Mouse (Mus musculus) forebrain, embryonic 16.5 days (tissue): ENCODE measurements at regions not wholly inside any gene's neighbourhood (a gene's known extent, or its start where the extent isn't known, plus 50 kb on each side); places are given as distances from the start of the nearest gene placed in this dataset.

Experiments used
- ATAC-seq: fragments of 200-750 bp; cut with Nextera tagmentation; 2 replicates; pipeline ENCODE4 v1.8.0; 2017; ENCODE audit warnings: mild to moderate bottlenecking, moderate library complexity
- H3K27ac ChIP-seq: fragments of 300-500 bp; sonication (generic); 2 replicates; pipeline ENCODE4 v1.5.1; 2014; ENCODE audit warnings: low read length, control low read depth
- H3K27me3 ChIP-seq: fragments of 300-500 bp; sonication (generic); replicated peaks from 2 replicates; pipeline ENCODE4 v1.6.1; 2014; ENCODE audit warnings: low read length; ENCODE audit not compliant: control insufficient read depth, insufficient read depth
- H3K36me3 ChIP-seq: fragments of 300-500 bp; sonication (generic); 2 replicates; pipeline ENCODE4 v1.6.1; 2014; ENCODE audit not compliant: control insufficient read depth, insufficient read depth
- H3K4me1 ChIP-seq: fragments of 300-500 bp; sonication (generic); replicated peaks from 2 replicates; pipeline ENCODE4 v1.6.1; 2014; ENCODE audit warnings: low read length; ENCODE audit not compliant: control insufficient read depth, insufficient read depth
- H3K4me2 ChIP-seq: fragments of 300-500 bp; sonication (generic); 2 replicates; pipeline ENCODE4 v1.6.1; 2014; ENCODE audit warnings: mild to moderate bottlenecking, low read length, control low read depth
- H3K4me3 ChIP-seq: fragments of 300-500 bp; sonication (generic); replicated peaks from 2 replicates; pipeline ENCODE4 v1.5.1; 2014; ENCODE audit warnings: mild to moderate bottlenecking, low read length, control low read depth
- H3K9ac ChIP-seq: fragments of 300-500 bp; sonication (generic); replicated peaks from 2 replicates; pipeline ENCODE4 v1.6.1; 2014; ENCODE audit warnings: low read depth, low read length, control low read depth
- H3K9me3 ChIP-seq: fragments of 300-500 bp; sonication (generic); 2 replicates; pipeline ENCODE4 v1.6.1; 2016; ENCODE audit warnings: low read length; ENCODE audit not compliant: control insufficient read depth
- WGBS: fragments of 180-500 bp; shearing (Covaris S2); extraction: QIAGEN DNeasy Blood & Tissue Kit; methylation state at CpG from one replicate; pipeline ENCODE4 v1.1.7; 2014; 5-methylcytosine and 5-hydroxymethylcytosine counted together

- H3K4me2 ChIP-seq, result no peak overlapping the region
- H3K4me1 ChIP-seq, result peaks cover 6% of the 10 kb centered on the region
- 57% methylated on average over 5 of the region's 5 CpGs for WGBS
- no peaks in the 10 kb centered on the region for H3K36me3 ChIP-seq
- no peak overlapping the region for H3K9ac ChIP-seq
- no peak for ATAC-seq
- no peaks in the 10 kb centered on the region for H3K27me3 ChIP-seq
- H3K9me3 ChIP-seq, result no peaks in the 10 kb centered on the region
- H3K4me3 ChIP-seq, result no peak overlapping the region
- H3K27ac ChIP-seq, result no peak overlapping the region
Observed at GRCm38 (mm10) chr3:38138014-38138413, 346.6 kb downstream of the Ankrd50 start.

GRCm38 (mm10) chr3:38135808-38136214, 348.8 kb downstream of the Ankrd50 start:
- H3K9ac ChIP-seq, result no peak overlapping the region
- ATAC-seq, result no peak
- 47% methylated on average over 10 of the region's 10 CpGs for WGBS
- no peak overlapping the region for H3K27ac ChIP-seq
- H3K4me1 ChIP-seq, result peaks cover 4% of the 10 kb centered on the region; the same call in 1 of the 2 replicates
- H3K9me3 ChIP-seq, result no peaks in the 10 kb centered on the region
- no peaks in the 10 kb centered on the region for H3K36me3 ChIP-seq
- H3K4me2 ChIP-seq, result no peak overlapping the region
- H3K27me3 ChIP-seq, result no peaks in the 10 kb centered on the region
- no peak overlapping the region for H3K4me3 ChIP-seq

DNA sequence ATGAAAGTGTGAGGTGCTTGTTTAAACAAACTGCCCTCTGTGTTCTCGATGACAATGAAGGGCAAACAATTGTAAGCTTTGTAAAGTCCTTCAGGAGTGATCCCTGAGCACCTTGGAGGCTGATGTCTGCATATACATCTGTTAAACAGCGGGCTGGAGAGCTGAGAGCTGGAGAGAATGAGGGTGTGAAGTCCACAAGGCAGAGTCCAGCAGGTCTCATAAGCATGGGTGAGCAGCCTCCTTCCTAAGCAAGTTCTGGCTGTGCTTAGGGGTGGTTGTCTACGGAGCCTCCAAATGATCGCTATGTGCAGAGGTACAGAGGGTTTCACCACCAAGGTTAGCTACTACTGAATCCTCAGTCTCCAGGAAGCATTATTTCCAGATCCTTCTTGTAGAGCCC, 350.2 kb downstream of the Ankrd50 start:
- no peak overlapping the region for H3K9ac ChIP-seq
- no peak overlapping the region for H3K27ac ChIP-seq
- no peaks in the 10 kb centered on the region for H3K9me3 ChIP-seq
- no peak for ATAC-seq
- H3K4me1 ChIP-seq, result peaks cover 3% of the 10 kb centered on the region; the same call in 1 of the 2 replicates
- no peaks in the 10 kb centered on the region for H3K27me3 ChIP-seq
- no peaks in the 10 kb centered on the region for H3K36me3 ChIP-seq
- no peak overlapping the region for H3K4me3 ChIP-seq
- whole genome bisulfite sequencing, result 88% methylated on average over 4 of the region's 4 CpGs
- H3K4me2 ChIP-seq, result no peak overlapping the region

- H3K9ac ChIP-seq, result no peak overlapping the region
- no peaks in the 10 kb centered on the region for H3K36me3 ChIP-seq
- 92% methylated on average over 3 of the region's 3 CpGs for WGBS
- no peak for ATAC-seq
- H3K4me1 ChIP-seq, result no peaks in the 10 kb centered on the region
- no peaks in the 10 kb centered on the region for H3K27me3 ChIP-seq
- H3K4me2 ChIP-seq, result no peak overlapping the region
- no peak overlapping the region for H3K27ac ChIP-seq
- no peaks in the 10 kb centered on the region for H3K9me3 ChIP-seq
- H3K4me3 ChIP-seq, result no peak overlapping the region
Observed at GRCm38 (mm10) chr3:38131887-38132220, 352.8 kb downstream of the Ankrd50 start.

GRCm38 (mm10) chr3:38131176-38131886, 353.3 kb downstream of the Ankrd50 start:
- Histone ChIP-seq H3K4me2 (no peak overlapping the region), H3K27me3 (no peaks in the 10 kb centered on the region)

GRCm38 (mm10) chr3:38130088-38130487, 354.6 kb downstream of the Ankrd50 start:
- Histone ChIP-seq H3K9ac (no peak overlapping the region), H3K9me3 (no peaks in the 10 kb centered on the region), H3K27ac (no peak overlapping the region), H3K4me2 (no peak overlapping the region), H3K4me1 (no peaks in the 10 kb centered on the region), H3K27me3 (no peaks in the 10 kb centered on the region), H3K36me3 (no peaks in the 10 kb centered on the region), H3K4me3 (no peak overlapping the region)
- no peak for ATAC-seq
- WGBS, result 50% methylated on average over 1 of the region's 1 CpGs

More at GRCm38 (mm10) chr3:38131176-38131886, 353.3 kb downstream of the Ankrd50 start:
- WGBS, result 90% methylated on average over 12 of the region's 12 CpGs
- Histone ChIP-seq H3K4me3 (no peak overlapping the region), H3K4me1 (no peaks in the 10 kb centered on the region), H3K9me3 (no peaks in the 10 kb centered on the region), H3K9ac (no peak overlapping the region), H3K36me3 (no peaks in the 10 kb centered on the region), H3K27ac (no peak overlapping the region)
- ATAC-seq, result no peak

DNA sequence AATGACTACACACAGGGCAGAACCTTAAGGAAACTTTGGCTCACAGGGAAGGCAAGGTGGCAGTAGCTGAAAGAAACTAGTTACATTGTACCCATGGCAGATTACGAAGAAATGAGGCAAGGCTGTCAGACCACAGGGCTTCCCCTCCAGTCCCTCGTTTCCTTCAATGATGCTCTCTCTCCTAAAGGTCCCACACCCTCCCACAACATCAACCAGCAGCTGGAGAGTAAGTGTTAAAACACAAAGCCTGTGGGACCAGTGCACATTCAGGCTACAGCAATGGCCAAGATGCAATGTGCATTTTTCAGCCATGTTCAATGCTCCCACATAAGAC, 355.5 kb downstream of the Ankrd50 start:
- no peak overlapping the region for H3K9ac ChIP-seq
- no peak for ATAC-seq
- 78% methylated on average over 2 of the region's 2 CpGs for WGBS

GRCm38 (mm10) chr3:38128486-38129166, 356.0 kb downstream of the Ankrd50 start:
- H3K27ac ChIP-seq, result no peak overlapping the region
- no peaks in the 10 kb centered on the region for H3K9me3 ChIP-seq
- H3K4me2 ChIP-seq, result no peak overlapping the region
- H3K4me1 ChIP-seq, result no peaks in the 10 kb centered on the region
- no peak overlapping the region for H3K9ac ChIP-seq
- H3K36me3 ChIP-seq, result no peaks in the 10 kb centered on the region
- WGBS, result 81% methylated on average over 5 of the region's 5 CpGs
- no peak for ATAC-seq
- H3K4me3 ChIP-seq, result no peak overlapping the region
- H3K27me3 ChIP-seq, result no peaks in the 10 kb centered on the region

More for the DNA sequence above, 355.5 kb downstream of the Ankrd50 start:
- H3K27ac ChIP-seq, result no peak overlapping the region
- H3K36me3 ChIP-seq, result no peaks in the 10 kb centered on the region
- no peak overlapping the region for H3K4me2 ChIP-seq
- H3K27me3 ChIP-seq, result no peaks in the 10 kb centered on the region
- no peaks in the 10 kb centered on the region for H3K9me3 ChIP-seq
- H3K4me1 ChIP-seq, result no peaks in the 10 kb centered on the region
- no peak overlapping the region for H3K4me3 ChIP-seq

GRCm38 (mm10) chr3:38116071-38116787, 368.4 kb downstream of the Ankrd50 start:
- H3K4me2 ChIP-seq, result no peak overlapping the region
- H3K4me1 ChIP-seq, result no peaks in the 10 kb centered on the region
- 76% methylated on average over 7 of the region's 7 CpGs for WGBS
- no peak overlapping the region for H3K4me3 ChIP-seq
- no peaks in the 10 kb centered on the region for H3K9me3 ChIP-seq
- H3K9ac ChIP-seq, result no peak overlapping the region
- H3K36me3 ChIP-seq, result no peaks in the 10 kb centered on the region
- no peak for ATAC-seq
- no peaks in the 10 kb centered on the region for H3K27me3 ChIP-seq
- no peak overlapping the region for H3K27ac ChIP-seq
